Mouse (Mus musculus) MEL (cell line): ENCODE measurements at regions not wholly inside any gene's neighbourhood (a gene's known extent, or its start where the extent isn't known, plus 50 kb on each side); places are given as distances from the start of the nearest gene placed in this dataset.

Source experiments
- CTCF ChIP-seq, 3 experiments: IDR thresholded peaks in 2 of 3; conservative IDR thresholded peaks in 1 of 3; 2 replicates each; pipeline ENCODE4 v1.5.1; 2011 to 2012; ENCODE audit warnings: low read length in 3 of 3, low read depth in 2 of 3, mild to moderate bottlenecking in 2 of 3, improper control_type of control experiment in 1 of 3, inconsistent platforms in 1 of 3, mixed read lengths in 1 of 3, moderate library complexity in 1 of 3; ENCODE audit not compliant: control insufficient read depth in 1 of 3, insufficient read depth in 1 of 3, poor library complexity in 1 of 3, severe bottlenecking in 1 of 3
- E2F4 ChIP-seq: IDR thresholded peaks from 2 replicates; pipeline ENCODE4 v1.6.1; 2011; ENCODE audit warnings: low read depth, low read length, improper control_type of control experiment, borderline replicate concordance
- ELF1 ChIP-seq: IDR thresholded peaks from 2 replicates; pipeline ENCODE4 v1.6.1; 2014; ENCODE audit warnings: low read depth, mild to moderate bottlenecking, inconsistent platforms, low read length, improper control_type of control experiment, moderate library complexity
- GATA1 ChIP-seq: IDR thresholded peaks from 2 replicates; pipeline ENCODE4 v1.6.1; 2011; ENCODE audit warnings: low read depth, low read length, improper control_type of control experiment
- HCFC1 ChIP-seq: IDR thresholded peaks from 2 replicates; pipeline ENCODE4 v1.6.1; 2012; ENCODE audit warnings: low read depth, mild to moderate bottlenecking, inconsistent platforms, low read length, improper control_type of control experiment, moderate library complexity
- MYC ChIP-seq: IDR thresholded peaks from 2 replicates; pipeline ENCODE4 v1.6.1; 2011; ENCODE audit warnings: low read depth, mild to moderate bottlenecking, low read length, improper control_type of control experiment, moderate library complexity
- NRF1 ChIP-seq: IDR thresholded peaks from 2 replicates; pipeline ENCODE4 v1.6.1; 2014; ENCODE audit warnings: low read depth, mild to moderate bottlenecking, inconsistent platforms, low read length, improper control_type of control experiment, moderate library complexity; ENCODE audit not compliant: poor library complexity, insufficient read depth, severe bottlenecking
- POLR2A ChIP-seq, 2 experiments: IDR thresholded peaks; 2 replicates each; pipeline ENCODE4 v1.6.1; 2011 to 2012; ENCODE audit warnings: low read length in 2 of 2, mild to moderate bottlenecking in 2 of 2, control low read depth in 1 of 2, improper control_type of control experiment in 1 of 2, low read depth in 1 of 2, moderate library complexity in 1 of 2; ENCODE audit not compliant: control insufficient read depth in 1 of 2, insufficient read depth in 1 of 2, poor library complexity in 1 of 2
- POLR2AphosphoS2 ChIP-seq: IDR thresholded peaks from 2 replicates; pipeline ENCODE4 v1.6.1; 2011; ENCODE audit warnings: low read length, improper control_type of control experiment

DNA sequence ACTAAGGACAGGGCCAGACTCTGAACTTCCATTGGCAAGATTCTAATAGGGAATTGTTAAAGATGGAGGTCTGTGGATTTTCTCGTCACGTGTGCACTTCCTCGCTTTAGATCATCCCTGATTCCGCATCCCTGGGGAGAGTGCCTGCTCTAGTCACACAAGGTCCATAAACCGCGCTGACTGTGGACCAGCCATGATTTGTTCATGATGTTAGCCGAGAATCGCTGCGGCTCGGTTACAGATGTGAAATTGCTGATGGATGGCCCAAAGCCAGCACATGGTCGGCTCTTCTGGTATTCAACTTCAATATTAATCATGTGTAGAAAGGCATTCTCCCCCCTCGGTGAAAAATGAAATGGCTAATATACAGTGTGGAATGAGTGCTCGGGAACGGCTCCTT, 387.6 kb upstream of the Nfe2l3 start:
- TF ChIP-seq CTCF (IDR thresholded peaks at IDR 0.05 in 2 of 3, conservative IDR thresholded peaks at IDR 0.05 in 1 of 3; ENCODE audit: control insufficient read depth in 1 of 3, insufficient read depth in 1 of 3, low read depth in 2 of 3, low read length in 3 of 3, poor library complexity in 1 of 3, severe bottlenecking in 1 of 3) = no peak
- no peak for TF ChIP-seq POLR2AphosphoS2
- no peak for TF ChIP-seq HCFC1
- TF ChIP-seq NRF1 = no peak
- TF ChIP-seq GATA1 = no peak
- TF ChIP-seq ELF1 = no peak
- TF ChIP-seq MYC = no peak
- TF ChIP-seq POLR2A (IDR thresholded peaks at IDR 0.05; ENCODE audit: control insufficient read depth in 1 of 2, insufficient read depth in 1 of 2, low read depth in 1 of 2, low read length in 2 of 2, poor library complexity in 1 of 2) = no peak
- no peak for TF ChIP-seq E2F4
